Mouse (Mus musculus) limb, embryonic 14.5 days (tissue): Measurements from ENCODE around the gene Pak3. TPM values are rescaled to one million over a fixed set of nuclear protein-coding genes. Genes with fewer than 3 reads are reported as not detected.

Experiments used
- ATAC-seq: fragments of 200-750 bp; cut with Nextera tagmentation; 2 replicates; pipeline ENCODE4 v1.8.0; 2017; ENCODE audit warnings: low read depth, moderate number of reproducible peaks, moderate TSS enrichment; ENCODE audit not compliant: low FRiP score
- DNase-seq: peaks from one replicate; pipeline ENCODE4 v3.0.0-alpha.2; 2015; ENCODE audit warnings: low spot score
- H3K27ac ChIP-seq: fragments of 300-500 bp; sonication (generic); replicated peaks from 2 replicates; pipeline ENCODE4 v1.5.1; 2014; ENCODE audit warnings: low read depth, mild to moderate bottlenecking, low read length, moderate library complexity, mixed read lengths
- H3K27me3 ChIP-seq: fragments of 300-500 bp; sonication (generic); 2 replicates; pipeline ENCODE4 v1.6.1; 2014; ENCODE audit warnings: low read length, mixed read lengths; ENCODE audit not compliant: control insufficient read depth, insufficient read depth
- H3K36me3 ChIP-seq: fragments of 300-500 bp; sonication (generic); 2 replicates; pipeline ENCODE4 v1.6.1; 2014; ENCODE audit warnings: mild to moderate bottlenecking, low read length, moderate library complexity, mixed read lengths; ENCODE audit not compliant: control insufficient read depth, insufficient read depth
- H3K4me1 ChIP-seq: fragments of 300-500 bp; sonication (generic); 2 replicates; pipeline ENCODE4 v1.6.1; 2014; ENCODE audit warnings: antibody characterized with exemption, low read length, mixed read lengths; ENCODE audit not compliant: control insufficient read depth, insufficient read depth
- H3K4me2 ChIP-seq: fragments of 300-500 bp; sonication (generic); replicated peaks from 2 replicates; pipeline ENCODE4 v1.6.1; 2014; ENCODE audit warnings: low read depth, mild to moderate bottlenecking, low read length, moderate library complexity; ENCODE audit not compliant: severe bottlenecking
- H3K4me3 ChIP-seq: fragments of 300-500 bp; sonication (generic); replicated peaks from 2 replicates; pipeline ENCODE4 v1.5.1; 2014; ENCODE audit warnings: low read length
- H3K9ac ChIP-seq: fragments of 300-500 bp; sonication (generic); 2 replicates; pipeline ENCODE4 v1.6.1; 2014; ENCODE audit warnings: mild to moderate bottlenecking, low read depth, low read length, moderate library complexity; ENCODE audit not compliant: severe bottlenecking
- H3K9me3 ChIP-seq: fragments of 300-500 bp; sonication (generic); 2 replicates; pipeline ENCODE4 v1.6.1; 2016; ENCODE audit warnings: low read length; ENCODE audit not compliant: control insufficient read depth
- POLR2A ChIP-seq: fragments of 200-500 bp; IDR thresholded peaks from 2 replicates; pipeline ENCODE4 v1.8.0; 2012; ENCODE audit warnings: inconsistent platforms, mild to moderate bottlenecking, moderate library complexity, borderline replicate concordance; ENCODE audit not compliant: insufficient read depth, insufficient read length; ENCODE audit errors: extremely low read depth
- WGBS: fragments of 180-500 bp; shearing (Covaris S2); extraction: QIAGEN DNeasy Blood & Tissue Kit; methylation state at CpG from one replicate; pipeline ENCODE4 v1.1.7; 2014; 5-methylcytosine and 5-hydroxymethylcytosine counted together
- microRNA-seq: library from miRNA; unstranded; fragments of <30 nt; microRNA quantifications from one replicate; pipeline ENCODE4, GENCODE M21; 2016
- polyA plus RNA-seq, 2 experiments: library from polyadenylated mRNA; depleted of rRNA in 1 of 2; stranded (reverse) in 1 of 2; unstranded in 1 of 2; fragments of >200 nt; fragmentation: Nextera tagmentation in 1 of 2; extraction: Ambion mirVana in 1 of 2; gene quantifications; 2 replicates each; pipeline versions ENCODE4 v1.2.1 to v1.2.3; 2012 to 2014

Pak3 gene
- polyA plus RNA-seq, 2 experiments = 3.4 to 17.7 TPM

DNA sequence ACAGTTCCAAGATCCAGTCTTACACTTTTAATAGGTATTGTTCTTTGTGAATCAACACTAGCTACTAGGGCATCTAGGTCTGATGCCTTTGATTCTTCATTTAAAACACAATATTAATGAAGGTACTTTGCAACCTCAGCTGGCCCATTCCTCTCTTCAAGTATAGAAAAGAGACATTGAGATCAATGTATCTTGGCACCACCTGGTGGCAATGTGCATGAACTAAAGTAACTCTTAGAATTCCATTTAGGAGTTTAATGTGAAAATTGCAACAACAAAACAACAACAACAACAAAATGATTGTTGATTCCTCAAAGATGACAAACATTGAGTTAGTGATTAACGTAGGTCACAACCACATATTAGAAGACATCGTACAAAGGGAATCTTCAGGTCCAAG is 300.6 kb downstream of the Pak3 start:
- H3K9me3 ChIP-seq = no peaks in the 10 kb centered on the region
- ATAC-seq (no peak), DNase-seq (no peak)
- H3K36me3 ChIP-seq = peaks cover 8% of the 10 kb centered on the region; the same call in 1 of the 2 replicates
- TF ChIP-seq POLR2A = no peak
- no peak overlapping the region for H3K4me2 ChIP-seq
- WGBS = 95% methylated on average over 2 of the region's 2 CpGs
- H3K27ac ChIP-seq = no peak overlapping the region
- peaks cover 5% of the 10 kb centered on the region; the same call in 1 of the 2 replicates for H3K4me1 ChIP-seq
- H3K4me3 ChIP-seq = no peak overlapping the region
- H3K27me3 ChIP-seq = no peaks in the 10 kb centered on the region
- no peak overlapping the region for H3K9ac ChIP-seq

DNA sequence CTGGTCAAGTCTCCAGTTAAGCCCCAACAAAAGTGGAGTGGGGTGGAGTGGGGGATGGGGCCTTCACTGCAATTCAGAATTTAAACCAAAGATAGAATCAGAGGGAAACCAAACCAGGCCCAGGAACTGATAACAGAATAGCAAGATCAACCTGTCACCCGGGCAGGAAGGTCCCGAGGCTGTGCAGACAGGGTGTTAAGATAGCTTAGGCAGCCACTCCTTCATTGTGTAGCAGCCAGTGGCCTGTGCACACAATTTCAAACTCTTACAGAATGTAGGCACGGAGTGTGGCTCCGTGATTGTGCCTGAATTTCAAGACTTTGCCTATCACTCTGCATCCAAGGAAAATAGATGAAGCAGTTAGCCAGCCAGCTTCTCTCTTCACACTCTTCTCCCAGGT is 308.1 kb downstream of the Pak3 start:
- WGBS = 39% methylated on average over 4 of the region's 4 CpGs
- DNase-seq (no peak), ATAC-seq (no peak)
- Histone ChIP-seq H3K4me1 (peaks cover 6% of the 10 kb centered on the region; the same call in 1 of the 2 replicates), H3K9me3 (no peaks in the 10 kb centered on the region), H3K27me3 (no peaks in the 10 kb centered on the region), H3K36me3 (no peaks in the 10 kb centered on the region), H3K27ac (peak overlapping the region; percentile 75), H3K4me2 (peak overlapping the region; percentile 47), H3K9ac (peak overlapping the region; percentile 66), H3K4me3 (peak overlapping the region; percentile 48)
- no peak for TF ChIP-seq POLR2A

DNA sequence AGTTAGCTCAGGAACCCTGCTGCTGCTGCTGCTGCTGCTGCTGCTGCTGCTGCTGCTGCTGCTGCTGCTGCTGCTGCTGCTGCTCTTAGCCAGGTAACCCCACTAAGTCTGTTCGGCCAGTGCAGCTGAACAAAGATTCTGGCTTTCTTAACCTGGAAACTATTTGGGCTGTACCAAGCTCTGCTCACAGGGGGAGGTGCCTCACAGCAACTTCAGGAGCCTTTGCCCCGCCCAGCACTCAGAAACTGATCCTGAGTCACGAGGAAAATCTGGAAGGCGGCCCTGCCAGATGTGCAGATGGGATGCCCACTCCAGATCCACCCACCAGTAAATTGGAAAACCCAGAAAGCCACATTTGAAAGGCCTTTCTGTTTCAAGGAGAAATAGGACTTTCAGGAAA is 308.8 kb downstream of the Pak3 start, which contains the start of gene Capn6:
Gene Capn6 (minus strand): TSS at position 203 of the 400 bp plus-strand sequence.
- ATAC-seq (peak; percentile 90), DNase-seq (peak; percentile 86)
- 25% methylated on average over 4 of the region's 4 CpGs for WGBS
- Histone ChIP-seq H3K27ac (peak within 1 kb of the TSS; percentile 75), H3K4me1 (peaks cover 3% of the 10 kb centered on the region; the same call in 1 of the 2 replicates), H3K36me3 (no peaks in the 10 kb centered on the region), H3K4me3 (peak within 1 kb of the TSS; percentile 48), H3K9ac (peak within 1 kb of the TSS; percentile 66), H3K27me3 (no peaks in the 10 kb centered on the region), H3K4me2 (peak within 1 kb of the TSS; percentile 47), H3K9me3 (no peaks in the 10 kb centered on the region)
- no peak for TF ChIP-seq POLR2A

DNA sequence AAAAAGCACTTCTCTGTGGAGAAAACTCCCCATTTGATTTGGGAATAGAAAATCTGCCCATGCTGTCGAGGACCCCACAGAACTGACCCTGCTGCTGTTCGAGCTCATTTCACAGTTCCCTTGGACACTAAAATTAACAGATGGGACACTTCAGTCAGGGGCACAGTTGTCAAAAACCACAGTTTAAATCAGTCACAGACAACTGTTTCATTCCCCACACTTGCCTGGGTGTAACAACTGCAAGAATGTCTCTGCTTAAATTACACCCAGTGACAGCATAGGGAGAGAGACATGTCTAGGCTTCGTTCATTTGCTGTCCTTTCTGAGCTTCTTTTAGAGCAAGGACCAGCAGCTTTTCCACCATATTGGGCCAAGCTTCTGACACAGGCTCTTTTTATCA is 328.2 kb downstream of the Pak3 start:
- no peak for DNase-seq
- Histone ChIP-seq H3K4me2 (no peak overlapping the region), H3K27me3 (no peaks in the 10 kb centered on the region), H3K27ac (no peak overlapping the region), H3K9me3 (no peaks in the 10 kb centered on the region), H3K4me3 (no peak overlapping the region), H3K4me1 (no peaks in the 10 kb centered on the region), H3K9ac (no peak overlapping the region), H3K36me3 (no peaks in the 10 kb centered on the region)
- TF ChIP-seq POLR2A = no peak
- ATAC-seq = peak; percentile 74; the same call in 1 of the 2 replicates
- 65% methylated on average over 3 of the region's 3 CpGs for WGBS

Small RNA genes within 50 kb of the gene (microRNA-seq; reads per million reads assigned to microRNA genes)
- gene Gm47298 = not detected

Other genes with a start within 250 kb of the Pak3 start
- 10.5 and 11.2 TPM in 2 replicates for gene Chrdl1, start 124.3 kb upstream of the Pak3 start, polyA plus RNA-seq (2012; rRNA removed)
- 11.0 and 13.8 TPM in 2 replicates for gene Chrdl1, start 124.3 kb upstream of the Pak3 start, polyA plus RNA-seq (2014; fragmentation: Nextera tagmentation; extraction: Ambion mirVana)